Mouse (Mus musculus) lung, postnatal 0 days (tissue): ENCODE results near the gene Acot1.

ENCODE experiments used
- CTCF ChIP-seq: IDR thresholded peaks from 2 replicates; pipeline ENCODE4 v1.5.1; 2016; ENCODE audit warnings: antibody characterized with exemption, mild to moderate bottlenecking
- EP300 ChIP-seq: IDR thresholded peaks from 2 replicates; pipeline ENCODE4 v1.6.1; 2016; ENCODE audit warnings: antibody characterized with exemption, mild to moderate bottlenecking, control low read depth

- peak; percentile 36 for TF ChIP-seq CTCF
- TF ChIP-seq EP300: no peak
These were observed 44.5 kb downstream of the Acot1 start for GRCm38 (mm10) chr12:84053679-84054391.
